Mouse (Mus musculus) inflammation-experienced regulatory T-cells (primary cell): ENCODE measurements around the gene Fam222b. TPM values are rescaled to one million over a fixed set of nuclear protein-coding genes. Genes with fewer than 3 reads are reported as not detected.

Experiments used
- polyA plus RNA-seq, 2 experiments: library from polyadenylated mRNA; unstranded; fragments of 100-300 nt; shearing (Covaris generic); gene quantifications; one replicate each; pipeline ENCODE4 v1.2.1; 2017

Fam222b gene
- 10 to 100 TPM; 16.4 to 22.2 TPM for polyA plus RNA-seq

DNA sequence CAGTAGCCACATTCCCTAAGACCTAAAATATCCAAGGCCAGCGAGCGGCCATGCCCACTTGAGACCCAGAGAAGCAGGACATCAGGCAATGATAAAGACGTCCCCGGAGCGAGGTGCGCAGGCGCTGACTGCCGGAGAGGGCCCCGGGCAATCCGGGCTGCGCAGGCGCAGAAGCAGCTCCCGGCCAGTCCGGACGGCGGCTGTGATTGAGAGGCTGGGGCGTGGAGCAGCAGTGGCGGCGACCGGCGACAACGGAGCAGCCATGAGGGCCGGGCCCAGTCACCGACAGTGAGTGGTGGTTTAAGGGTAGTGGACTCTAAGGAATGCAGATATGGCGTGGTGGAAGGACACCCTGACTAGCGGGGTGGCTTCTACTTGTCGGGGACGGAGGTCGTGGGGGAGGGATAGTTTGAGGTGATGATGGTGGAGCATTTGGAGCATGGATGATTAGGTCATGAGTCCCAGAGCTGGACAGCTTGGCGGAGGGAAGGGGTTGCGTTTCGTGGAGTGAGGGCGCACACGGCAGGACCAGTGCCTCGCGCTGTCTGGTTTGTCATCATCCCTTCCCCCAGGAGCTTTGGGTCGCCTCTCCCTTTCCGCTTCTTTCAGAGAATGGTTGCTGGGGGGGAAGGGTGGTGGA is at the start of gene Fam222b:
Fam222b (plus strand) TSS at position 157 of the 640 bp plus-strand sequence.

DNA sequence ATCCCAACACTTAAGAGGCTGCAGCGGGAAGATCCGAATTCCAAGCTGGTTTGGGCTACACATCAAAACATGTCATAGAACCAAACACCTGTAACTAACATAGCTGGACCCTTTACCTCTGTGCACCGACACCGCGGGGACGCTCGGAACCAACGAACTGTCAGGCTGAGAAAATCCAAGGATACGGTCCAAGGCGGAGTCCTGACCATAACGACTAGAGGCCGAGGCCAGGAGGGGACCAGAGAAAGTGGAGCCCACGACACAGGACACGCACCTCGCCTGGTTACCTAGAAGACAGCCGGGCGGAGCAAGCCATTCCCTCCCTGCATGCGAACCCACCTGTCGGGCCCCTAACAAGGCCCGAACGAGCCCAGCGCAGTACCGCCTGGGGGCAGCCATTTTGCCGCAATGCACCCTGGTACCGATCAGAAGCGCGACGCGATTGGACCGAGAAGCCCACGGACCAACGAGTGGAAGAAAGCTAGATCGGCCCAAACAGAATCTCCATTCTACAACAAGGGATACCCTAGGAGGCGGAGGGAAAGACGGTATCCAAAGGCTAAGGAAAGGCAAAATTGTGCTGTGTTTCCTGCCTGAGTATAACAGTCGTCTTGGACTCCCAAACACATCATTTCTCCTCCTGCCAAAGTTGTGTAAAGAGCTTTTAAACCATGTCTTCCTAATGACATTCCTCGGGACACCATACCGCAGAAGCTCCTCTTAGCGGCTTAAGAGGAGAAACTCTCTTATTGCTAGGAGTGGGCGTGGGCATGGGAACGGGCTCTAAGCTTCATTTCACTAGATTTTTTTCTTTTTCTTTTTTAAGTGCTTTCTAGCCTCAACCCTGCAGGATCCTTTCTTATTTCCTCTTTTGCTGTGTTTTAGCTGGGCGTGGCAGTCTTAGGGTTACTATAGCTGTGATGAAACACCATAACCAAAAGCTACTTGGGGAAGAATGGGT is 14.2 kb upstream of the Fam222b start, which contains the start of gene Eral1:
Eral1 (minus strand) TSS at position 423 of the 961 bp plus-strand sequence.

DNA sequence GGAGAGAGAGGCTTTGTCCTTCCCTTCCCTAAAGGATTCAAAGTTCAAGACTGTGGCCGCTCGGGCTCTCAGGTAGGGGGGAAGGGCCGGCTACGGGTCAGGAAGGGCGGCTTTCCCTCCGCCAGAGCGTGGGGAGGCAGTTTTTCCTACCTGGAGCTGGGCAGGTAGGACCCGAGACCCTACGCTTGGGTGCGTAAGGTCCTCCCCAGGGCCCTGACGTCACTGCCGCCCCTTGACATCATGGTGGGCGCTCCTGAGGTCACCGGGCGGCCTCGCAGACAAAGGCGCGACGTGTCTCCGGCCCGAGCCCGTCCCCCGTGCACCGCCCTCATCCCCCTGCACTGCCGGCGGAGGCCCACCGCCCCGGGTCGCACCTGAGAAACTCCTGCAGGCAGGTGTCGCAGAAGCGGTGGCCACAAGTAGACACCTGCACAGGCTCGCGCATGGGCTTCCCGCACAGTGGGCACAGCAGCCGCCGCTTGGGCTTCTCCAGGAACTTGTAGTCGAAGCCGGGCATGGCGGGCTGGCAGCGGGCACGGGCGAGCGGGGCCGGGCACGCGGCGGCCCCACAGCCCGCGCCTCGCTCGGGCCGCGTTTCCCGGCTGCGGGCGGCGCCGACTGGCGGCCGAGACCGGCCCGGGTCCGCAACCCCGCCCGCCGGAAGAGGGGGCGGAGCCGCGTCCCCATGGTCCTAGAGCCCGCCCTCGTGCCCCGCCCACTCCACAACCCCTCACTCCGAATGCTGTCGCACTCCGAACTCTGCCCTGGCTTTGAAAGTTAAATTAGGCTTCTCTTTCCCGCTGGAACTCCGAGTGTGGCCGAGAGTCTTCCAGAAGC is 70.7 kb downstream of the Fam222b start, which contains the start of gene Traf4:
Traf4 (minus strand) TSS at position 666 of the 837 bp plus-strand sequence.

DNA sequence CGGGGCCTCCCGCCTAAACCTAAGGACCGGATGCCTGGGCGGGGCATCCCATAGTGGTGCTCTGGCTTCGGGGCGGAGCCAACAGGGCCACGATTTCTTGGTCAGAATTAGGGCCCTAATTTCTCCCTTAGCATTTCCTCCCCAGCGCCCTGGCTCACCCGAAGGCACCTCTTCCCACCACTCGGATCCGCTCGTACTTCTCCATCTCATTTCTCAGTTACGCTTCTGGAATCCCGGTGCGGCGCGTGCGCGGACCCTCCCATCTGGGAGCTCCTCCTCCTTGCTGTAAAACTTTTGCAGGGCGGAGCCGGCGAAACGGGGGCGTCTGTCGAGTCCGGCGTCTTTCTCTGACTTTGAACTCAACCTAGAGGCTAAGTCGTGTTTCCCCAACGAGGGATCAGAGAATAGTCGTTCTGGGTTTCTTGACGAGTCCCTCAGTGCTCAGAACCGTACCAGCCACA is 82.0 kb downstream of the Fam222b start, which contains the start of the genes Nek8 and Tlcd1:
Nek8 (minus strand) TSS at position 274 of the 461 bp plus-strand sequence.
Tlcd1 (plus strand) TSS at position 310 of the 461 bp plus-strand sequence.

DNA sequence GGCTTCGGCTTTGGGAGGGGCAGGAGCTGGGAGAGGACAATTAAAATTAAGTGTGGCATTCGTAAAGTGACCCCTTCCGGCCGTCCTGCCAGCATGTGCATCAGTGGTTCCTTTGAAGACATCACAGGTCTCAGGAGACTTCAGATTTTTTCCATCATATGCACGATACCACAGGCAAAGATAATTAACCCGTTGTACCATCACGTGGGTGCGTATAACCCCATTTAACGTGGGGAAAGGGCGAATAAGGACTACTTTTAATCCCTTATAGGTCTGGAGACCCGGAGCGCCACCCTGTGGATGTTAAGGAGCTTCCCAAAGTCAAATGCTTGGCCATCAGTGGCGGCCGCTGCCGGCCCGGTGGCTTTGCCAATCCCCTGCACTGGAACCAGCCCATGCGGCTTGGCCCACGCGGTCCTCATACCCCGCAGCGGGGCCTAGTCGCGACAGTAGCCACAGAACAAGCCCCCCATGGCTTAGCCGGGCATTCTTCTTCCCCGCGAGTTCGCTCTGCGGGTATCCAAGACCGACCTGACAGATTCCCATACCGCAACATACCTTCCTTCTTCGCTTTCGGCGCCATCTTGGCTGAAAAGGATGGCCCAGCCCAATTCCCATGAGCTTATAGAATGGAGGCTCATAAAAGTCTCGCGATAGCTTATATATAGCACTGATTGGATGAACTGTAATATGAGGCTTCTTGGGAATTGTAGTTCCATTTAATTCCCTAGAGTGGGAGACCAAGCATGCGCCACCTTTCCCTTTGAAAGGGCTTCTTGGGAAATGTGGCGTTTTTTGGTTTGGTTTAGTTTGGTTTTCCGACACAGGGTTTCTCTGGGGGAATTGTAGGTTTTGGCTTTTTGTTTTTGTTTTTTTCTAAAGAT is 88.7 kb downstream of the Fam222b start, which contains the start of gene Rpl23a:
Rpl23a (minus strand) TSS at position 624 of the 884 bp plus-strand sequence.

DNA sequence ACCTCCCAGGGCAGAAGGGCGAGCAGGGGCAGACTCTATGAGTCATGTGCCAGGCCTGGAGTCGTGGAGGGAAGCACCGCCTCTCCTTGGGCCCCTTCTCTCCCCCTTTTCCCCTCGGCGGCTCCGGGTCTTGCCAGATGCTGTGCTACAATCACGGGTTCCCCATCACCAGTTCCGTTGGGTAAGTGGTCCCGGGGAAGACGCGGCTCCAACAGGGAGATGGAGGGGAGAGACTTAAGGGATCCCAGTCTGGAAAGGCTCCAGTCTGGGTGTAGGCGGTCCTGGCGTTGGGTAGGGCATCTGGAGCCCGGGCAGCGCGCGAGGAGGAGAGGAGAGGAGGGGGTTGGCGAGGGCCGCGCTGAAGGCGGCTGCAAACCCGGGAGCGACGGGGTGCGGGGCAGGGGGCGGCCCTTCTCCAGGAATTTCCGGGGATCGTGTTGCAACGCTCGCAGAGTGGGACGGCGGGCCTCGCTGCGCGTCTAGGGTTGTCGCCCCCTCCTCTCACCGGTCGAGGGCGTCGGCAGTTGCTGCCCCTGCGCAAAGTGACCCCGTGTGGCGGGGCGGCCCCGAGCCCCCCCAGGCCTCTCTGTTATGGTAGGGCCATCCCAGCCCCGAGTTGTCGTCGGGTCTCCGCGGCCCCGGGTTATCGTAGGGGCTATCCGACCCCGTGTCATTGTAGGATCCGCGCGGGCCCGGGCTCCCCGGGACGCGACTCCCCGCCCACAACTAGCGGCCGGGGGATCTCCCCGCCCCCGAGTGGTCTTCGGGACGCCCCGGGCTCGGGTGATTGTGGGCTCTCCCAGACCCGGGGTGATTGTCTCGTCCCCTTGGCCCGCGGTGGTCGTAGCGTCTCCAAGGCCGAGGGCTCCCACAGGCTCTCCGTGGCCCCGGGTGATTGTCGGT is 94.1 kb downstream of the Fam222b start, which contains the start of gene Rab34:
Rab34 (plus strand) TSS at position 100 of the 903 bp plus-strand sequence.

DNA sequence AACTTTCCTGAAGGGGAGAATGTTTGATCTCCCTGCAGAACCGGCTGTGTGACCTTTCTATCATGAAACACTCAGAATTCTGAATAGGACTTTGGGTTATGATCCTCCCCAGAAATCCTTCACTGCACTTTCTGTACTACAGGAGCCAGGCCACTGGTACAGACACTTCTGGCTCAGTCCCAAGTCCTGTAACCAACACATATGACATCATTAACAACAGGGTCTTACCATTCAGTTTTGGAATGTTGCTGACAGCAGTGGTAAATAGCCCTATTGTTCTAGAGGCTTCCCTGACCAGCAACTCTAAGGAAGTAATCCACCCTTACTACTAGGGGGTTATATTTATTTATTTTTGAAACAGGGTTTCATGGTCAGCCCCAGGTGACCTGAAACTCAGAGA is 98.7 kb downstream of the Fam222b start, which contains the start of gene Proca1:
Proca1 (plus strand) TSS at position 280 of the 400 bp plus-strand sequence.

Other genes with a start within 250 kb of the Fam222b start
- 1 to 10 TPM in 1 of 2 experiments, under 1 TPM in 1; 0.18 to 1.2 TPM for gene Pipox, start 200.6 kb upstream of the Fam222b start, polyA plus RNA-seq
- gene Sez6, start 163.9 kb upstream of the Fam222b start, polyA plus RNA-seq, result 1 to 10 TPM in 1 of 2 experiments, under 1 TPM in 1; 0.18 to 1.2 TPM
- gene Phf12, start 111.9 kb upstream of the Fam222b start, polyA plus RNA-seq, result 10 to 100 TPM; 39.8 to 49.5 TPM
- gene Dhrs13, start 62.4 kb upstream of the Fam222b start, polyA plus RNA-seq, result 10 to 100 TPM in 1 of 2 experiments, 1 to 10 TPM in 1; 3.5 to 11.3 TPM
- gene Flot2, start 56.7 kb upstream of the Fam222b start, polyA plus RNA-seq, result 10 to 100 TPM; 45.2 to 46.9 TPM
- 10 to 100 TPM; 35.2 to 42.6 TPM for gene Eral1, start 14.3 kb upstream of the Fam222b start, polyA plus RNA-seq
- gene Traf4, start 70.9 kb downstream of the Fam222b start, polyA plus RNA-seq, result 10 to 100 TPM; 37.7 to 41.3 TPM
- gene Nek8, start 82.0 kb downstream of the Fam222b start, polyA plus RNA-seq, result 10 to 100 TPM; 10.2 to 10.5 TPM
- gene Tlcd1, start 82.1 kb downstream of the Fam222b start, polyA plus RNA-seq, result 1 to 10 TPM; 3.2 to 3.4 TPM
- gene Rpl23a, start 88.9 kb downstream of the Fam222b start, polyA plus RNA-seq, result 1,000 to 10,000 TPM; 1,229 to 1,373 TPM
- 1 to 10 TPM; 1.6 to 3.9 TPM for gene Rab34, start 93.8 kb downstream of the Fam222b start, polyA plus RNA-seq
- gene Proca1, start 98.7 kb downstream of the Fam222b start, polyA plus RNA-seq, result 1 to 10 TPM in 1 of 2 experiments, under 1 TPM in 1; 0.71 to 3.6 TPM
- 100 to 1,000 TPM in 1 of 2 experiments, 10 to 100 TPM in 1; 85.9 to 108 TPM for gene Sdf2, start 151.1 kb downstream of the Fam222b start, polyA plus RNA-seq
- 10 to 100 TPM; 35.7 to 38.9 TPM for gene Supt6, start 151.3 kb downstream of the Fam222b start, polyA plus RNA-seq
- 10 to 100 TPM; 70.9 to 82.1 TPM for gene 2610507B11Rik, start 167.1 kb downstream of the Fam222b start, polyA plus RNA-seq
- gene BC030499, start 196.2 kb downstream of the Fam222b start, polyA plus RNA-seq, result 1 to 10 TPM in 1 of 2 experiments, under 1 TPM in 1; 0.61 to 1.1 TPM
- 1 to 10 TPM; 1.8 to 2.6 TPM for gene Spag5, start 206.9 kb downstream of the Fam222b start, polyA plus RNA-seq
- 10 to 100 TPM in 1 of 2 experiments, 1 to 10 TPM in 1; 4.7 to 11.9 TPM for gene Aldoc, start 228.3 kb downstream of the Fam222b start, polyA plus RNA-seq
- 100 to 1,000 TPM in 1 of 2 experiments, 10 to 100 TPM in 1; 97.8 to 113 TPM for gene Pigs, start 233.8 kb downstream of the Fam222b start, polyA plus RNA-seq
- 10 to 100 TPM; 58.4 to 82.5 TPM for gene Unc119, start 248.8 kb downstream of the Fam222b start, polyA plus RNA-seq